Mouse (Mus musculus): ENCODE data around the gene Tmem177. TPM values are rescaled to one million over a fixed set of nuclear protein-coding genes. Genes with fewer than 3 reads are reported as not detected.
A peak's percentile ranks its signal among the peaks of the same experiment; 100 is the strongest.

The Tmem177 gene
- total RNA-seq, 2 experiments from 2014 or later = 6.6 to 8.3 TPM

- no peak for DNase-seq
These were observed 23.7 kb downstream of the Tmem177 start for GRCm38 (mm10) chr1:119889347-119889746.

- no peak for DNase-seq
These were observed 26.7 kb downstream of the Tmem177 start for GRCm38 (mm10) chr1:119886320-119886719.

GRCm38 (mm10) chr1:119884272-119884671, 28.7 kb downstream of the Tmem177 start:
- DNase-seq = peak in 1 of 2 experiments; percentile 41

GRCm38 (mm10) chr1:119878909-119879308, 34.1 kb downstream of the Tmem177 start:
- DNase-seq = peak; percentile 71 to 79

GRCm38 (mm10) chr1:119877469-119877868, 35.5 kb downstream of the Tmem177 start:
- no peak for DNase-seq

GRCm38 (mm10) chr1:119868395-119869161, 44.4 kb downstream of the Tmem177 start:
- no peak for DNase-seq

GRCm38 (mm10) chr1:119867300-119867699, 45.7 kb downstream of the Tmem177 start:
- no peak for DNase-seq

- DNase-seq = no peak
These were observed 47.7 kb downstream of the Tmem177 start for GRCm38 (mm10) chr1:119865311-119865710.

- no peak for DNase-seq
These were observed 49.3 kb downstream of the Tmem177 start for GRCm38 (mm10) chr1:119863507-119864296.

- no peak for DNase-seq
These were observed 53.4 kb downstream of the Tmem177 start for GRCm38 (mm10) chr1:119859566-119859965.

Other genes with a start within 250 kb of the Tmem177 start
- 10 to 100 TPM; 62.3 to 76.3 TPM for gene Ptpn4, start 75.6 kb downstream of the Tmem177 start, total RNA-seq (2021)
- under 1 TPM; 0.20 to 0.68 TPM for gene Cfap221, start 84.0 kb upstream of the Tmem177 start, total RNA-seq (2021)
- 1 to 10 TPM in 1 of 2 experiments, under 1 TPM in 1; 1.00 to 1.6 TPM for gene Sctr, start 93.7 kb upstream of the Tmem177 start, total RNA-seq (2021)
- 1 to 10 TPM in 1 of 2 experiments, under 1 TPM in 1; 0.58 to 1.1 TPM for gene Tmem37, start 160.9 kb upstream of the Tmem177 start, total RNA-seq (2021)
- gene Dbi, start 207.9 kb upstream of the Tmem177 start, total RNA-seq (2021) = 100 to 1,000 TPM; 379 to 403 TPM
- 1 to 10 TPM; 6.0 to 8.6 TPM for gene 3110009E18Rik, start 208.0 kb upstream of the Tmem177 start, total RNA-seq (2021)

Measured in layer of hippocampus, postnatal 36 days (tissue).